Mouse (Mus musculus): Measurements from ENCODE around the gene Sox6.
A peak's percentile ranks its signal among the peaks of the same experiment; 100 is the strongest.

Gene Sox6

GRCm38 (mm10) chr7:115500825-115501224 lies 537.8 kb downstream of the Sox6 start:
- no peak for DNase-seq (ENCODE audit: extremely low spot score, low spot score)

DNA sequence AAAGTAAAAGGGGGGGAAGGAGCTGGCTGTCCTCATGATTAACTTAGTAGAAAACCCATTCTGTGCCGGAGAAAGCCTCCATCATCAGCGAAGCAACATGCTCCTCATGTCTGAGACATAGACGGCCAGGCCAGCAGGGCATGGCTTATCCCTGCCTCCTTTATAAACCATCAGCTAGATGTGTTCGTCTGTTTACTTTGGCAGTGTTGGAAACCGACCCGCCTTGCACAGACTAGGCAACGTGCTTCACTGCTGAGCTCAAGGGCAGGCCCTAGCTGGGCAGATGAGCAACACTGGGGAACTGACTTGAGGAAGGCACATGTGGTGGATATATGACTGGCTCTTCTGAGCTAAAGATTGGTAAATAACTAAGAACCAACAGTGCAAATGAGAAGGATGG lies 538.4 kb downstream of the Sox6 start:
- no peak for DNase-seq (ENCODE audit: extremely low spot score, low spot score)

DNA sequence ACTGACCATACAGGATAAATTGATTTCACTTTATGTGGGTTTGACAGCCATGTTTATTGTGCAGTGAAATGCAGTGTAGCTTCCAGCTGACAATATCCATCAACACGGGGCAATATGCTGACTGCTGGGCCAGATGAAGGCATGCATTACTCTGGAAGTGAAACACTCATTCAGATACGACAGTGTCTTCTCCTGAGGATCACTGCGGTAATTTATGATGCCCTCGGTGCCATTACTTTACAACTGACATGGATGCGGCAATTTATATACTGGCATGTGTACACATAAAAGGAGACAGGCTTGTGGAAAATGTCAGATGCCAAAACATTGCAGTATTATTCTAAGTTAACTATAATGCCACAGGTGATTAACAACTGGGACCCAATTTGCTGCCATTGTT lies 546.9 kb downstream of the Sox6 start:
- DNase-seq (ENCODE audit: extremely low spot score, low spot score): no peak

DNA sequence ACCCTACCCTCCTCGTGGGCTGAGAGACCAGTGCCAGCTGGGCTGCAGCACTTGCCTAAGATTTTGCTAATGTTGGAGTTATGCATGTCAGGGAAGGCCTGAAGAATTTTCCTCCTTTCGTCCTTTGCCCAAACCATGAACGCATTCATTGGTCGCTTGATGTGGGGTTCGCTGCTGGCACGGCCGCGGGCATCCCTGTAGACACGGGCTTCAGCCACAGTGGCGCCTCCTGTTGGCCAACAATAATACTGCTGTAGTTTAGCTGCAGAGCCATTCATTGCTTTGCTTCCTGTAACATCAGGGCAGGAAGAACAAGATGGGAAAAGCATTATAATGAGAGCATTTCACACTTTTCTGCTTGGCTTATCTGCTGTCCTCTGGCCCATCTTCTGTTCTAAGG lies 549.0 kb downstream of the Sox6 start:
- DNase-seq (ENCODE audit: extremely low spot score, low spot score): no peak

DNA sequence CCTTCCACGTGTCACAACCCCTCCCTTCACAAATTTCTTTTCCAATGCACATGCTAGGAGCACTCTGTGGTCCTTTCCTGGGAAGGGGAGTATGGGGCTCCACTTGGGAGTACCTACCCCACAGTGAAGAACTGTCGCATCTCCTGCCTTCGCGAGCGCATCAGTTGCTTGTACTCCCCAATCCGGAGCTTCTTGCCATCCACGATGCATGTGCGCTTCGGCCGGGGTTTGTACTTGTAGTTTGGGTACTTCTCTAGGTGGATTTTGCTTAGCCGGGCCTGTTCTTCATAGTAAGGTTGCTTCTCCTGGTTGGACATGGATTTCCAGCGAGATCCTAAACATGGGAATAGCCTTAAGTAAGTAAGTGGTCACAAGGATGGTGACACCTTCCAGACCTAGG lies 552.2 kb downstream of the Sox6 start:
- DNase-seq (ENCODE audit: extremely low spot score, low spot score): no peak

DNA sequence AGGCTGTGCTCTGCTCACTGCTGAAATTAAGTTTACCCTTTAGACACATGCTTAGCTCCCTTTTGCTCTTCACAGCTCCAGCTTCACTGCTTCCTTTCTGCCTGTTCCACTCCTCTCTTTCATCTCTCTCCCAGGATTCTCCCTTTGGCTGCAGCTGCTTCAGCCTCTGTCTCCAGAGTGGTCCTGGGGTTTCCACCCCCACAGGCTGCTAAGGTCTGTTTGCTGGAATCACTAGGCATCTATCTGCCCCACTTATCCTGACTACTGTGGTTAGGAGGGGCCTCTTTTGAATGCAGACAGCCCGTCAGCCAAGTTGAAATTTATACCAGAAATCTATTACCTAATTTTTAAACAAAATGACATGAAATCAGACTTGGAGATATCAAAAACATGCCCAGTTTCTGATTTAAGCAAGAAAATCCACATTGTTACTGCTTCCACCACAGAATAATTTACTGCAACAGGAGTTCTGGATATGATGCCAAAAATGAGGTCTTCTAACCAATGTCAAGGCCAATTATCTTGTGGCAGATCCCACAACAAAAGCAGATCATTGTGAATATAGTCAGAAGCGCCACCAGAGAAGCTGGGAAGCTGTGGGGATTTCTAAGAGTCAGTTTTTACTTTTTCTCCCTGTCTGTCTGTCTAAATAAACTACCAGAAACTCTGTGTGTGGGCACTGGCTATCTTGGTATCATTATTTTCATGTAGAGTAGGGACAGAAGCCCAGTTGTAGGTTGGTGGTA lies 552.8 kb downstream of the Sox6 start:
- DNase-seq (ENCODE audit: extremely low spot score, low spot score): no peak

DNA sequence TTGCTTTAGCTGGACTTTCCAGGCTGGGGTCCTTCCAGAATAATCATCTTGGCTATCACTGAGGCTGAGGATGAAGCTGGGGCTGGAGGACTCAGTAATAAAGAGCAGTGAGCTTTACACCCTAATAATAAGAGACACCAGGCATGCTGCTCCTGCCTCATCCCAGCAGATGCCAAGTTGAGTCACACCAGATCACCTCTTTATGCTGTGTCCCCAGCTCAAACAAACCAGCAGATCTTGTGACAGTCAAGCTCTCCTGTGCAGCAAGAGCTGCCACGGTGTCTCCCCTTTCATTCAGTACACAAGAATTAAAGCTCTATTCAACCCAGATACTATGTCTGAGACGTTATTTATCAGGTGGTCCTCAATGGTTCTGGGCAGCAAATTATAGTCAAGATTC lies 560.8 kb downstream of the Sox6 start:
- no peak for DNase-seq (ENCODE audit: extremely low spot score, low spot score)

GRCm38 (mm10) chr7:115476881-115477665 lies 561.5 kb downstream of the Sox6 start:
- DNase-seq (ENCODE audit: extremely low spot score, low spot score): no peak

- DNase-seq (ENCODE audit: extremely low spot score, low spot score): no peak
Measured at GRCm38 (mm10) chr7:115475176-115475575, 563.4 kb downstream of the Sox6 start.

DNA sequence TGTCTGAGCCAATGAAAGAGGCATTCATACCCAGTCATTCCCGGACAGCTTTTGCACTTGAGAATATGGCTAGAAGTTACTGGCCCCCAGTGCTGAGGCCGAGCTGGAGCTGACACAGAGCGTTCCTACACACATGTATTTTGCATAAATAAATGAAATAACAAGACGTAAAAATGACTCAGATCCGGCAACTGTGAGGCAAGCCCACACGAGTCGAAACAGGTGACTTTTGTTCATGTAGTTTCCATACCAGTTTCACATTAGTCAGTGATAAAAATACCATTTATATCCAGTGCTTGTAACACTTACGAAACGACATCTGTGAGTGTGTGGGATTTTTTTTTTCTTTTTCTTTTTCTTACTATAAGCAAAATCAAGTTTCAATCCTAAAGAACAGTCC lies 564.5 kb downstream of the Sox6 start:
- DNase-seq (ENCODE audit: extremely low spot score, low spot score): no peak

GRCm38 (mm10) chr7:115472850-115473249 lies 565.7 kb downstream of the Sox6 start:
- DNase-seq (ENCODE audit: extremely low spot score, low spot score): no peak

- no peak for DNase-seq (ENCODE audit: extremely low spot score, low spot score)
Measured at GRCm38 (mm10) chr7:115471521-115471920, 567.1 kb downstream of the Sox6 start.

DNA sequence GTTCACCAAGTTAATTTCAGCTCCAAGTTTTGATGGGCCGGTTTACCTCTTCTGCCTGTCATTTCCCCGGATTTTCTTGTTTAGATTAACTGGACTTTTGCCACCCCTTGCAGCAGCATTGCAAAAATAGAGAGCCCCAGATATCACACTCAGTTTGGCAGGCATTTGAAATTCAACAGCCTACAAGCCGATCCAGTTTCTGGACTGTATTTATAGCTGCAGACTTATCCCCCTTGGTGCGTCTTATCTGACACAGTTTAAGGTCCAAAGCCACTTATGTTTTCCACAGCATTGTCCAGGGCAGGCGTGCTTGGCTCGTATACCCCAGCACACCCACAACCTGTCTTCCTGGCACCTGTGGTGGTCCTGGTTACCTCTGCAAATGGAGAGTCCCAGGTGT lies 571.8 kb downstream of the Sox6 start:
- no peak for DNase-seq (ENCODE audit: extremely low spot score, low spot score)

DNA sequence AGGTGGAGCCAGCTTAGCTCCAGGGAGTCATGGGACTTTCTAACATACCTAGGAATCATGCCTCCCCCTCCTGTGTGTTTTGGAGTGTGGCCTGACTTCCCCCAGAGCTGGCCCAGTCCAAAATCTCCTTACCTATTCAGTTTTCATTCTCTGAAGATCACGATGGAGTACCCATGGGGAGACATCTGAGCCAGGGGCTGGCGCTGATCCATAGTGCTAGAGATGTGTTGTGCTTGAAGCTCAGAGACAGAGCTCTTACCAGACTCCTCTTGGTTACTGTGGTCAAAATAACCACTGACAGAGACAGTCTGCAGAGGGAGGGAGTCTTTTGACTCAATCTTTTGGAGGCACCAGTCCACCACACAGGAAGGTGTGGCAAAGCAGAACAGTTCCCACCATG lies 575.2 kb downstream of the Sox6 start:
- DNase-seq (ENCODE audit: extremely low spot score, low spot score): no peak

- DNase-seq (ENCODE audit: extremely low spot score, low spot score): no peak
Measured at GRCm38 (mm10) chr7:115462276-115462675, 576.3 kb downstream of the Sox6 start.

DNA sequence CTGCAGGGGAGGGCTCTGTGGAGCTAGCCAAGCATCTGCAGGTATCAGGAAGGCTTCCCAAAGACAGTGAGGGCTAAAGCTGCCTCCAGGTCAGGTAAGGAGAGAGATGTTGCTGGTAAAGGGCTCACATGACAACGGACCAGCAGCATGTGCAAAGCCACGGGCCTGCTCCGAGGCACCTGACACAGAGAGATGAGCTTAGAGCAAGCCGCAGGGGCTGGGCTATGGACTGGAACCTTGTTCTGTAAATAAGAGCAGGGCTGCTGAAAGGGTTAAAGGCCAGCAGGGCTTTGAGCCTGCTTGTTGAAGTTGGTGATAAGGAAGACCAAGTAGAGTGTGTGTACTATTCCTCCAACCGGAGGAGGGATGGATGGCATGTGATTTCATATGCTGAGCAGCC lies 583.6 kb downstream of the Sox6 start:
- DNase-seq (ENCODE audit: extremely low spot score, low spot score): no peak

DNA sequence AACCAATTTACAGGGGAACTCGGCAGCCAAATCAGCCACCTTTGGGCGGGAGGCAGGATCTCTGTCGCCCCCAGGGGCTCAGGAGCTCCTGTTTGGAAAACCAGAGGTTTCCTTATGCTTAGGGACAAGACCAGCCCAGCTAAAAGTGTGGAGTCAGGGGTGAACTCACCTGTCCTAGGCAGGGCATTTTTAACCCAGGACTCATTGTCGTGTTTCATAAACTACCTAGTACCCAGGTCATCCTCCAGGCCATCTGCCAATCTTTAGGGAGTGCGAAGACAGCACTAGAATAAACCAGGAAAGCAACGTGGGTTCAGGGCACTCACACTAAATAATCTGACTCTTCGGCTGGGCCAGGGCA lies 584.9 kb downstream of the Sox6 start:
- DNase-seq (ENCODE audit: extremely low spot score, low spot score): no peak

DNA sequence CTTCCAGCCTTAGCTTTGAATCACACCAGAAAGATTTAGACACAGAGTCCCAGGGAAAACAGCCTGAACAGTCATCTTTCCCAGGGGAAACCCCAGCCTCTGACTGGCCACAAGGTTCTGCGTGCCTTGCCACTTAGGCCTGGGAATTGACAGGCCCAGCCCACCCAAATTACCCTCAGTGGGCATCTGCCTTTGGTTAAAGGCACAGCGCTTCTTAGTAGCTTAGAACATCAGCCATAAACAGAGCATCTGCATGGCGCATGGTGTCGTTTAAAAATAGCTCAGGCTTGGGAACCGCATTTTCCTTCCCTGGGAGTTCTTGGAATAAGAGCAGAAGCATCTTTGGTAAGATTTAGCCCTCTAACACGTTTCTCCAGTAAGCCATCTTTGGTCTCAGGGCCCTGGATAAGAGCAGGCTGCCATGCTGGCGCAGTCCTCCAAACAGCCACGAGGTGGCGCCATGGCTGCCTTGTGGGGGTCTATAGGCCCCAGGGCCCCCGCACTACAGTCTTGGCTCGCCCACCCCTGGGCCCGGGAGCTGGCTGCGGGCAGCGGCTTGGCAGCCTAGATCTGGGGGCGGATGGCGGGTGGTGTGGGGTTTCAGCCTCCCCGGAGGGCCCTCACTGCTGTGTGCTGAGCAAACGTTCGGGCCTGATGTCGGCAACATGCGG lies 585.4 kb downstream of the Sox6 start:
- DNase-seq (ENCODE audit: extremely low spot score, low spot score): peak; percentile 89

- DNase-seq (ENCODE audit: extremely low spot score, low spot score): peak; percentile 33
Measured at GRCm38 (mm10) chr7:115450431-115451195, 588.0 kb downstream of the Sox6 start.

DNA sequence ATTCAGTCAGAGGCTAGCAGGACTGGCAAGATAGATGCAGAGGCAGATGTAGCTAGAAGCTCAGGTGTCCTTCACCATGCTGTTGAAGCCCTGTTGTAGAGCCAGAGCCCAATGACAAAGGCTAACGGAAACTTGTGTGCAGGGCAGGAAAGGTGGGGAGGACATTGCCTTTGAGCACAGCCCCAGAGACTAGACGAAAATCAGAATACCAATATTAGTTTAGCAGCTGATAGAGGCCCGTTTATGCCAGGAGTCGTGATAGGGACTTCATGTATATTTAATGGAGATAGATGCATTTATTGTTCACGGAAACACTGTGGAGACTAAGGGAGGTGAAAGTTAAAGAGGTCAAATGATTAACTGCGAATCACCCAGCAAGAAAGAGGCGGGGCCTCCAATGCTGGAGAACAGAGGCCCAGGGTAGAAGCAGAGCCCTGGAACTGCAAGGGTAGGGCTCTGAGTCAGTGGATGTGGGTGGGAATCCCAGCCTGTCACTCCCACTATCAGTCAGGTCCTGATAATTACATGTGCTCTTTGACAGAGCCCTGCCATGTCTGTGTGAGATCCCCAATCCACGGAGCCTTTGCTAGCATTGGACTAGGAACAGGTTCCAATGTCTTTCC lies 590.1 kb downstream of the Sox6 start:
- DNase-seq (ENCODE audit: extremely low spot score, low spot score): no peak

- DNase-seq (ENCODE audit: extremely low spot score, low spot score): no peak
Measured at GRCm38 (mm10) chr7:115447091-115447490, 591.5 kb downstream of the Sox6 start.
